Mouse (Mus musculus): ENCODE results near the gene Rnf144b. TPM values are rescaled to one million over a fixed set of nuclear protein-coding genes. Genes with fewer than 3 reads are reported as not detected.

Rnf144b gene
- polyA plus RNA-seq, 1 experiment from 2014 or later: 1.6 TPM

DNA sequence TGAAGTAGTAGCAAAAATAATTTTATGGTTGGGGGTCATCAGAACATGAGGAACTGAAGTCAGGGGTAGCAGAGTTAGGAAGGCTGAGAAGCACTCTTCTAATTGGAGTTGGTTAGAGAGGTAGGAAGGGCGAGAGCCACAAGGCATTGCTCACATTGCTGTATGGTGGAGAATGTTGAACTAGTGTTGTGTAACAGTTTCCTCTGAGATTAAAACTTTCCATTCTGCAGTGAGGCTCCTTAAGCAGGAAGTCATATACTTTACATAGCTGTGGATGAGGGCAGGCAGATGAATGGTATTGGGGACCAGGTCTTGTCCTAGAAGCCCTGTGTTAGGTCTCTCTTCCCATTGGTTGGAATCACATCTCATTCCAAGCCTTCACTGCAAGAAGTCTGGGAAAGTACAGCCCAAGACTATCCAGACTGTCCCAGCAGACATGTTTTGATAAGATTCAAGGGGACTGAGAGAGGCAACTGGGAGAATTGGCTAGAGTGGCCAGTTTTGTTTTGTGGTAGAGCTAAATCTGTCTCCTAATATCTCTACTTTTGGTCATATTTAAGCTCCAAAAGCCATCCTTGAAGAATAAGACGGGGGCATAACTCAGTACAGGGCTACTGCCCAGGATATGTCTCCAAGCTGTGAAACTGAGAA is 128.8 kb downstream of the Rnf144b start:
- no peak overlapping the region for H3K27ac ChIP-seq (ENCODE audit: low read depth, low read length)
- no peak overlapping the region for H3K4me3 ChIP-seq (ENCODE audit: low read depth, low read length)
- no peaks in the 10 kb centered on the region for H3K27me3 ChIP-seq (ENCODE audit: control insufficient read depth, insufficient read depth, low read length)
- no peak overlapping the region for H3K4me2 ChIP-seq
- H3K36me3 ChIP-seq (ENCODE audit: control insufficient read depth, insufficient read depth, low read length): no peaks in the 10 kb centered on the region
- 0 out of 2 replicates have a peak, but pooled peaks have one; percentile 31 for ATAC-seq (replicated peaks; ENCODE audit: insufficient number of reproducible peaks, low FRiP score, low TSS enrichment)
- H3K9ac ChIP-seq (ENCODE audit: low read depth, low read length): no peak overlapping the region
- WGBS (ENCODE audit: insufficient replicate concordance): 61% methylated on average over 2 of the region's 2 CpGs
- no peaks in the 10 kb centered on the region for H3K9me3 ChIP-seq (replicated peaks; ENCODE audit: control insufficient read depth, low read length)
- peaks cover 4% of the 10 kb centered on the region for H3K4me1 ChIP-seq (ENCODE audit: control insufficient read depth, insufficient read depth, low read length)

DNA sequence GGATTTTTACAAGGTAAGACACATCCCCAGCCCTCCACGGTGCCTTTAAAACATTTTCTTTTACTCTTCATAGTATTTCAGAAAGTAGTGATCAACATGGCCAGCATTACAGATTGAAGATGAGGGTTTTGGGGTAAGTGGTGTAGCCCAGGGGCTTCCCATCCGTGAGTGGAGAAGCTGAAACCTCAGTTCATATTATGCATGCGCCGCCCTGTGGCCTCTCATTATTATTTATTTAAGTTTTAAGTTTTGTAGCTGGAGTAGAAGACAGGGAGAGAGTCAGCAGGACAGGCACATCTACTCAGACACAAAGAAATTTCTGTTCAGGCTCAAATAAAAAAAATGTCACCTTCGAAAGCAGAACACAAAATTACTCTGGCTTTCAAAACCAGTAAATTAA is 131.3 kb downstream of the Rnf144b start:
- no peak overlapping the region for H3K4me3 ChIP-seq (ENCODE audit: low read depth, low read length)
- no peak overlapping the region for H3K9ac ChIP-seq (ENCODE audit: low read depth, low read length)
- 72% methylated on average over 5 of the region's 5 CpGs for WGBS (ENCODE audit: insufficient replicate concordance)
- H3K27ac ChIP-seq (ENCODE audit: low read depth, low read length): no peak overlapping the region
- no peak for ATAC-seq (replicated peaks; ENCODE audit: insufficient number of reproducible peaks, low FRiP score, low TSS enrichment)
- no peak overlapping the region for H3K4me2 ChIP-seq
- no peaks in the 10 kb centered on the region for H3K27me3 ChIP-seq (ENCODE audit: control insufficient read depth, insufficient read depth, low read length)
- H3K36me3 ChIP-seq (ENCODE audit: control insufficient read depth, insufficient read depth, low read length): no peaks in the 10 kb centered on the region
- H3K4me1 ChIP-seq (ENCODE audit: control insufficient read depth, insufficient read depth, low read length): peaks cover 4% of the 10 kb centered on the region
- H3K9me3 ChIP-seq (replicated peaks; ENCODE audit: control insufficient read depth, low read length): no peaks in the 10 kb centered on the region

DNA sequence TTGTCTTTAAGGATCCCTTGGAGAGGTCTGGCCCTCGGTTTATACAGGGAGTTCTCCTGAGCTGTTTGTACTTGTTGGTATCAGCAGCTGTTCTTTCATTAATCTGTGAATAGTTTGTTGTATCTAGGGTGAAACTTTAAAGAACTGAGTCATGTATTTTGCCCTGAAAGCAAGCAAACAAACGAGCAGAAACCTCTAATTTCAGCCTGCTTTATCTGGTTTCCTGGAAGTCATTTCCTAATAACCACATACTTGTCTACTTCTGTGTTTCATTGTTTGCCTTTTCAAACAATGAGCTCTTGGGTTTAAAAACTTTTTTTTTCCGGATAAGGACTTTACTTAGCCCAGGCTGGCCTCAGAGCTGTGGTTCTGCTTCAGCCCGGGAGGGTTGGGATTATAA is 136.8 kb downstream of the Rnf144b start:
- Histone ChIP-seq H3K9ac (ENCODE audit: low read depth, low read length) (peak overlapping the region; percentile 5; the same call in 1 of the 2 replicates), H3K9me3 (replicated peaks; ENCODE audit: control insufficient read depth, low read length) (no peaks in the 10 kb centered on the region), H3K4me3 (ENCODE audit: low read depth, low read length) (no peak overlapping the region), H3K36me3 (ENCODE audit: control insufficient read depth, insufficient read depth, low read length) (no peaks in the 10 kb centered on the region), H3K4me2 (no peak overlapping the region), H3K4me1 (ENCODE audit: control insufficient read depth, insufficient read depth, low read length) (peaks cover 9% of the 10 kb centered on the region), H3K27me3 (ENCODE audit: control insufficient read depth, insufficient read depth, low read length) (no peaks in the 10 kb centered on the region), H3K27ac (ENCODE audit: low read depth, low read length) (no peak overlapping the region)
- ATAC-seq (replicated peaks; ENCODE audit: insufficient number of reproducible peaks, low FRiP score, low TSS enrichment): no peak
- WGBS (ENCODE audit: insufficient replicate concordance): 37% methylated on average over 4 of the region's 4 CpGs

DNA sequence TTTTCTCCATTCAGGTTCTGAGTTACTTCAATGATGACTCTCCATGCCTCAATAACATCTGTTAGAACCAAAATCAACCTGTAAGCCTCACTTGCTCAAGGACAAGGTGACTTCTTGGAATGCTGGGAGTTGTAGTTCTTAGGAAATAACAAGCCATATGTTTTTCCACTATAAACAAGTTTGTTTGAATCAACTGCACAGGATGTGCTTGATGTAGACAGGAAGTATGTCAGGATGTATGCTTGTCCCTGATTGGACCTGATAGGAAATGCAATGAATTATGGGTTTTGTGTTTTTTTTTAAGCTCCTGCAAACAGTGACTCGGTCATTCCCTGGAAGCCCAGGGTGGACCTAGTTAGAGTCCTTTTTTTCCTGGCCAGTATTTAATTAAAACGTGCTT is 139.5 kb downstream of the Rnf144b start:
- WGBS (ENCODE audit: insufficient replicate concordance): 64% methylated on average over 2 of the region's 2 CpGs
- peaks cover 9% of the 10 kb centered on the region for H3K4me1 ChIP-seq (ENCODE audit: control insufficient read depth, insufficient read depth, low read length)
- H3K27ac ChIP-seq (ENCODE audit: low read depth, low read length): no peak overlapping the region
- no peaks in the 10 kb centered on the region for H3K36me3 ChIP-seq (ENCODE audit: control insufficient read depth, insufficient read depth, low read length)
- no peaks in the 10 kb centered on the region for H3K9me3 ChIP-seq (replicated peaks; ENCODE audit: control insufficient read depth, low read length)
- H3K27me3 ChIP-seq (ENCODE audit: control insufficient read depth, insufficient read depth, low read length): no peaks in the 10 kb centered on the region
- no peak overlapping the region for H3K4me3 ChIP-seq (ENCODE audit: low read depth, low read length)
- H3K9ac ChIP-seq (ENCODE audit: low read depth, low read length): no peak overlapping the region
- no peak for ATAC-seq (replicated peaks; ENCODE audit: insufficient number of reproducible peaks, low FRiP score, low TSS enrichment)
- no peak overlapping the region for H3K4me2 ChIP-seq

DNA sequence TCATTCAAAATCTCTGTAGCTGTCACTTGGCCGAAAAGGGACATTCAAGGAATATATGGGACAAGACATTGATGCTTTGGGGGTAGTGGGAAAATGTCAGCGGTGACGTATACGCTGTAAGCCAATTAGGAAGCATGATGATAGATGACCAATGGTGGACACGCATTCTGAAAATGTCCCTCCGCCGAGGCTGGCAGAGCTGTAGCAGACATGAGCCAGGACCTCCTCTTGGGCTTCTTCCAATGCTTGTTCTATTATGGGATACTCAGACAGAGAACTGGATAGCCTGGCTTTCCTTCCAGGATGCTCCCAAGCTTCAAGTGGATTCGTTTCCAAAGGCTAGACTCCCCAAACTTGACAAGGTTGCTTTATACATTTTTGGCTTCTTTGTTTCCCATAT is 141.9 kb downstream of the Rnf144b start:
- no peak overlapping the region for H3K4me2 ChIP-seq

DNA sequence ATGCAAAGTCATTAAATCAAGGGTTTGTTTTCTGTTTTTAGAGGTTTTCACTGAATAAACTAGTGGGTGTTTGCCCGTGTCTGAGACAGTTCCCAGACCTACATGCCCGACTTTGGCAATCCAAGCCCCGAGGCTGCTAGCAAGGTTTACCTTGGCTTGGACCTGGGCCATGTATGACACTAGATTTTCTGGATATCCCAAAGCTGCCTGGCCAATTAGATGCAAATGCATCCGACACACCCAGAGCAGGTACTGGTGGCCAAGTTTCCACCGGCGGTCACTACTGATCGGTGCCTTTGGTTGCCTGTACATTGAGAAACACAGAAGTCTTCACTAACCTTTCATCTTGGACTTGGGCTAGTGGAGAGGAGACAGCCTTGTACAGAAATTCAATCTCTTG is 144.0 kb downstream of the Rnf144b start:
- Histone ChIP-seq H3K27me3 (ENCODE audit: control insufficient read depth, insufficient read depth, low read length) (no peaks in the 10 kb centered on the region), H3K9ac (ENCODE audit: low read depth, low read length) (no peak overlapping the region), H3K27ac (ENCODE audit: low read depth, low read length) (no peak overlapping the region), H3K4me2 (no peak overlapping the region), H3K4me1 (ENCODE audit: control insufficient read depth, insufficient read depth, low read length) (no peaks in the 10 kb centered on the region), H3K4me3 (ENCODE audit: low read depth, low read length) (no peak overlapping the region), H3K9me3 (replicated peaks; ENCODE audit: control insufficient read depth, low read length) (0 out of 2 replicates have a peak, but pooled peaks cover 4% of the 10 kb centered on the region), H3K36me3 (ENCODE audit: control insufficient read depth, insufficient read depth, low read length) (no peaks in the 10 kb centered on the region)
- 78% methylated on average over 7 of the region's 7 CpGs for WGBS (ENCODE audit: insufficient replicate concordance)
- ATAC-seq (replicated peaks; ENCODE audit: insufficient number of reproducible peaks, low FRiP score, low TSS enrichment): no peak

More for the DNA sequence above, 141.9 kb downstream of the Rnf144b start:
- 76% methylated on average over 8 of the region's 8 CpGs for WGBS (ENCODE audit: insufficient replicate concordance)
- no peak overlapping the region for H3K27ac ChIP-seq (ENCODE audit: low read depth, low read length)
- H3K4me3 ChIP-seq (ENCODE audit: low read depth, low read length): no peak overlapping the region
- no peaks in the 10 kb centered on the region for H3K27me3 ChIP-seq (ENCODE audit: control insufficient read depth, insufficient read depth, low read length)
- H3K9ac ChIP-seq (ENCODE audit: low read depth, low read length): no peak overlapping the region
- 0 out of 2 replicates have a peak, but pooled peaks cover 4% of the 10 kb centered on the region for H3K9me3 ChIP-seq (replicated peaks; ENCODE audit: control insufficient read depth, low read length)
- H3K36me3 ChIP-seq (ENCODE audit: control insufficient read depth, insufficient read depth, low read length): no peaks in the 10 kb centered on the region
- ATAC-seq (replicated peaks; ENCODE audit: insufficient number of reproducible peaks, low FRiP score, low TSS enrichment): no peak
- no peaks in the 10 kb centered on the region for H3K4me1 ChIP-seq (ENCODE audit: control insufficient read depth, insufficient read depth, low read length)

DNA sequence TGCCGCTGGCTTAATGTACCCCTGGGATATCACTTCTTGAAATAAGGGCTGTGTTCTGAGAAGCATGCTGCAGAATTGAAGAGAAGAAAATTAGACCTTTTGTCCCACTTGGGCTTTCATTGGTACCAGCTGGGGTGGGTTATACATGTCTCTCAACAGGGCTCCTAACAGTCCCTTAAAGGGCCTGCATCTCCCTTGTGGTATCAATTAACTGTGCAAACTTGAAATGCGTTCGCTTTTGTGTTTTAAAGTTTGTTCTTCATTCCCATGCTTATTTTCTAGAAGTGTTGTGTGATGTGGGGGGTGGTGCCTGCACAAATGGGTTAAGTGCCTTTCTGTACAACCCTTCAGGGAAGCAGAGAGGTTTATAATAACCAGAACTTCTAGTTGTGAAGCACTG is 145.8 kb downstream of the Rnf144b start:
- ATAC-seq (replicated peaks; ENCODE audit: insufficient number of reproducible peaks, low FRiP score, low TSS enrichment): no peak
- no peak overlapping the region for H3K9ac ChIP-seq (ENCODE audit: low read depth, low read length)
- no peak overlapping the region for H3K27ac ChIP-seq (ENCODE audit: low read depth, low read length)
- no peaks in the 10 kb centered on the region for H3K36me3 ChIP-seq (ENCODE audit: control insufficient read depth, insufficient read depth, low read length)
- no peak overlapping the region for H3K4me3 ChIP-seq (ENCODE audit: low read depth, low read length)
- 0 out of 2 replicates have a peak, but pooled peaks cover 4% of the 10 kb centered on the region for H3K9me3 ChIP-seq (replicated peaks; ENCODE audit: control insufficient read depth, low read length)
- no peak overlapping the region for H3K4me2 ChIP-seq
- no peaks in the 10 kb centered on the region for H3K4me1 ChIP-seq (ENCODE audit: control insufficient read depth, insufficient read depth, low read length)
- WGBS (ENCODE audit: insufficient replicate concordance): 83% methylated on average over 3 of the region's 3 CpGs
- no peaks in the 10 kb centered on the region for H3K27me3 ChIP-seq (ENCODE audit: control insufficient read depth, insufficient read depth, low read length)

DNA sequence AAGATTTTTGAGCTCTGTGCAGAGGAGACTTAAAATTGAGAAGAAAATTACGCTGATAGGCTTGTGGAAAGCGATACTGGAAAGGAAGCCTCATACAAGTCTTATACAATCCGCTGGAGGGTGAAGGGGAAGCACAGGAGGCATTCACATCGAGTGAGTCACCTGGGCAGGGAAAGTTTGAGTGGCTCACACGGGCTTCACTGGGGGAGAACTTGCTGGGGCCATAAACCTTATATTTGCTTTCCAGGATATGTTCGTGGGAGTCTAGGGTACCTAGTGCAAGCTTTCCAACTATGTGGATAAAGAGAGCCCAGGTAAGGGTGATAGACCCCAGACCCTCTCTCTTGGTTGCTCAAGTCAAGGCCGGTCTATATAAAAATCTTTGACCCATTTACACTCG is 150.5 kb downstream of the Rnf144b start:
- H3K27ac ChIP-seq (ENCODE audit: low read depth, low read length): no peak overlapping the region
- 12% methylated on average over 8 of the region's 8 CpGs for WGBS (ENCODE audit: insufficient replicate concordance)
- no peaks in the 10 kb centered on the region for H3K36me3 ChIP-seq (ENCODE audit: control insufficient read depth, insufficient read depth, low read length)
- H3K4me1 ChIP-seq (ENCODE audit: control insufficient read depth, insufficient read depth, low read length): peaks cover 14% of the 10 kb centered on the region
- H3K4me3 ChIP-seq (ENCODE audit: low read depth, low read length): peak overlapping the region; percentile 24; the same call in 1 of the 2 replicates
- H3K4me2 ChIP-seq: peak overlapping the region; percentile 61
- H3K9ac ChIP-seq (ENCODE audit: low read depth, low read length): peak overlapping the region; percentile 39; the same call in 1 of the 2 replicates
- H3K27me3 ChIP-seq (ENCODE audit: control insufficient read depth, insufficient read depth, low read length): no peaks in the 10 kb centered on the region
- no peaks in the 10 kb centered on the region for H3K9me3 ChIP-seq (replicated peaks; ENCODE audit: control insufficient read depth, low read length)
- no peak for ATAC-seq (replicated peaks; ENCODE audit: insufficient number of reproducible peaks, low FRiP score, low TSS enrichment)

DNA sequence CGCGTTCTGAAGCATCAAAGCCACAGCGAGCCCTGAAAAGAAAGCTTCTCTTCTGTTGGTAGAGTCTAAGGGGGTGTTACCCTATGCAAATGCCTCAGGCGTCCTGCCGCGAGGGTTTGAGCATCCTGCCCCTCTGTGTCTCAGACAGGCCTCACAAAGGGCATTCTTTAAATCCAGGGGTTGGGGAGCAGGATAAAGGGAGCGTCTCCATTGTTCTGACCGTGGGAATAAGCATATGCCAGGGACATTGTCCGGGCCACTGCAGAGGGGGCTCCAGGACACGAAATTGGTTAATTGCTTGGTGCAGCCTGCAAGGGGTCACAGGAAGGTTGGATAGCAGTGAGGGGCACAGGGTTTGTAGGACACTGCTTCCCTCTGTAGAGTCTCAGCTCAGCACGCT is 151.0 kb downstream of the Rnf144b start:
- peak overlapping the region; percentile 24; the same call in 1 of the 2 replicates for H3K4me3 ChIP-seq (ENCODE audit: low read depth, low read length)
- H3K4me1 ChIP-seq (ENCODE audit: control insufficient read depth, insufficient read depth, low read length): peaks cover 20% of the 10 kb centered on the region
- H3K27ac ChIP-seq (ENCODE audit: low read depth, low read length): no peak overlapping the region
- H3K36me3 ChIP-seq (ENCODE audit: control insufficient read depth, insufficient read depth, low read length): no peaks in the 10 kb centered on the region
- 5% methylated on average over 11 of the region's 11 CpGs for WGBS (ENCODE audit: insufficient replicate concordance)
- no peaks in the 10 kb centered on the region for H3K9me3 ChIP-seq (replicated peaks; ENCODE audit: control insufficient read depth, low read length)
- H3K27me3 ChIP-seq (ENCODE audit: control insufficient read depth, insufficient read depth, low read length): no peaks in the 10 kb centered on the region
- no peak for ATAC-seq (replicated peaks; ENCODE audit: insufficient number of reproducible peaks, low FRiP score, low TSS enrichment)
- H3K4me2 ChIP-seq: peak overlapping the region; percentile 61
- H3K9ac ChIP-seq (ENCODE audit: low read depth, low read length): peak overlapping the region; percentile 39; the same call in 1 of the 2 replicates

Data from heart, embryonic 11.5 days (tissue).